Mouse (Mus musculus) kidney, adult 2 months (tissue): ENCODE data around the gene Hfe. TPM values are rescaled to one million over a fixed set of nuclear protein-coding genes. Genes with fewer than 3 reads are reported as not detected.

ENCODE experiments used
- DNase-seq: peaks from one replicate; pipeline ENCODE4 v3.0.0; 2021
- H3K27ac ChIP-seq: fragments of 200-500 bp; 2 replicates; pipeline ENCODE4 v1.5.1; 2012; ENCODE audit warnings: low read depth, low read length, control low read depth, inconsistent platforms; ENCODE audit not compliant: insufficient read depth
- H3K27me3 ChIP-seq: fragments of 200-500 bp; replicated peaks from 2 replicates; pipeline ENCODE4 v1.6.1; 2012; ENCODE audit warnings: mild to moderate bottlenecking, moderate library complexity, low read length, inconsistent platforms; ENCODE audit not compliant: control insufficient read depth, insufficient read depth
- H3K36me3 ChIP-seq: fragments of 200-500 bp; 2 replicates; pipeline ENCODE4 v1.6.1; 2012; ENCODE audit warnings: mild to moderate bottlenecking, moderate library complexity, low read length, inconsistent platforms; ENCODE audit not compliant: control insufficient read depth, insufficient read depth
- H3K4me1 ChIP-seq: fragments of 200-500 bp; 2 replicates; pipeline ENCODE4 v1.6.1; 2011; ENCODE audit warnings: low read length; ENCODE audit not compliant: control insufficient read depth, insufficient read depth
- H3K4me3 ChIP-seq: fragments of 200-500 bp; 2 replicates; pipeline ENCODE4 v1.5.1; 2011; ENCODE audit warnings: mild to moderate bottlenecking, low read depth, low read length, control low read depth; ENCODE audit not compliant: insufficient read depth
- CTCF ChIP-seq: fragments of 200-500 bp; conservative IDR thresholded peaks from 2 replicates; pipeline ENCODE4 v1.5.1; 2011; ENCODE audit warnings: low read depth, mild to moderate bottlenecking, control low read depth, low read length, moderate library complexity, mixed read lengths; ENCODE audit not compliant: insufficient read depth, insufficient read length
- POLR2A ChIP-seq: fragments of 200-500 bp; IDR thresholded peaks from one replicate; pipeline ENCODE4 v1.6.1; 2011; ENCODE audit warnings: low read depth, low read length, control low read depth
- WGBS: fragments of 180-500 bp; shearing (Covaris S2); methylation state at CpG from one replicate; pipeline ENCODE4 v1.1.7; 2018; 5-methylcytosine and 5-hydroxymethylcytosine counted together
- polyA plus RNA-seq: library from polyadenylated mRNA; depleted of rRNA; stranded (reverse); fragments of >200 nt; gene quantifications from 2 replicates; pipeline ENCODE4 v1.2.3, GENCODE M21; 2012; rRNA removed

Hfe gene
- polyA plus RNA-seq, 1 experiment = 21.4 TPM

GRCm38 (mm10) chr13:23682623-23682946 lies 28.1 kb downstream of the Hfe start:
- 89% methylated on average over 1 of the region's 1 CpGs for WGBS
- no peak overlapping the region for H3K27ac ChIP-seq
- no peak for DNase-seq
- H3K36me3 ChIP-seq = no peaks in the 10 kb centered on the region
- TF ChIP-seq POLR2A (no peak), CTCF (no peak)
- no peak overlapping the region for H3K4me3 ChIP-seq
- H3K4me1 ChIP-seq = peaks cover 3% of the 10 kb centered on the region; the same call in 1 of the 2 replicates
- H3K27me3 ChIP-seq = no peaks in the 10 kb centered on the region

GRCm38 (mm10) chr13:23681990-23682582 lies 28.6 kb downstream of the Hfe start:
- H3K27ac ChIP-seq = no peak overlapping the region
- H3K36me3 ChIP-seq = no peaks in the 10 kb centered on the region
- H3K27me3 ChIP-seq = no peaks in the 10 kb centered on the region
- 93% methylated on average over 6 of the region's 6 CpGs for WGBS
- H3K4me3 ChIP-seq = no peak overlapping the region
- no peak for DNase-seq
- peaks cover 3% of the 10 kb centered on the region; the same call in 1 of the 2 replicates for H3K4me1 ChIP-seq
- TF ChIP-seq POLR2A (no peak), CTCF (no peak)

- no peak overlapping the region for H3K4me3 ChIP-seq
- WGBS = 63% methylated on average over 3 of the region's 3 CpGs
- H3K36me3 ChIP-seq = no peaks in the 10 kb centered on the region
- TF ChIP-seq CTCF (no peak), POLR2A (no peak)
- no peak overlapping the region for H3K27ac ChIP-seq
- DNase-seq = no peak
- H3K4me1 ChIP-seq = no peaks in the 10 kb centered on the region
- H3K27me3 ChIP-seq = no peaks in the 10 kb centered on the region
Measured at GRCm38 (mm10) chr13:23662536-23662935, 48.1 kb downstream of the Hfe start.

- 41% methylated on average over 6 of the region's 6 CpGs for WGBS
- H3K27ac ChIP-seq = no peak overlapping the region
- no peaks in the 10 kb centered on the region for H3K27me3 ChIP-seq
- no peak for DNase-seq
- no peak for TF ChIP-seq POLR2A
- TF ChIP-seq CTCF = no peak
- H3K4me1 ChIP-seq = no peaks in the 10 kb centered on the region
- no peak overlapping the region for H3K4me3 ChIP-seq
- no peaks in the 10 kb centered on the region for H3K36me3 ChIP-seq
Measured at GRCm38 (mm10) chr13:23659636-23660366, 50.9 kb downstream of the Hfe start.

Other genes with a start within 250 kb of the Hfe start
- gene Btn1a1, start 245.0 kb downstream of the Hfe start, polyA plus RNA-seq = not detected in 2 replicates
- not detected in 2 replicates for gene Btn2a2, start 222.0 kb downstream of the Hfe start, polyA plus RNA-seq
- gene Hist1h4h, start 179.8 kb downstream of the Hfe start, polyA plus RNA-seq = 44.7 and 57.5 TPM in 2 replicates
- gene Hist1h2af, start 176.9 kb downstream of the Hfe start, polyA plus RNA-seq = 4.3 and 8.0 TPM in 2 replicates
- gene Hist1h3g, start 175.4 kb downstream of the Hfe start, polyA plus RNA-seq = 0.25 and 0.58 TPM in 2 replicates
- gene Hist1h2bh, start 167.5 kb downstream of the Hfe start, polyA plus RNA-seq = 0.27 and 0.36 TPM in 2 replicates
- gene Hist1h3f, start 166.8 kb downstream of the Hfe start, polyA plus RNA-seq = 0.74 and 0.87 TPM in 2 replicates
- gene Hist1h4f, start 159.2 kb downstream of the Hfe start, polyA plus RNA-seq = 1.4 and 2.5 TPM in 2 replicates
- 0.05 and 0.09 TPM in 2 replicates for gene Hist1h1d, start 157.6 kb downstream of the Hfe start, polyA plus RNA-seq
- gene Hist1h3e, start 148.5 kb downstream of the Hfe start, polyA plus RNA-seq = 3.8 and 4.3 TPM in 2 replicates
- 0.22 and 0.58 TPM in 2 replicates for gene Hist1h2ae, start 139.6 kb downstream of the Hfe start, polyA plus RNA-seq
- gene Hist1h2bg, start 139.5 kb downstream of the Hfe start, polyA plus RNA-seq = 3.1 and 4.6 TPM in 2 replicates
- 0.30 and 0.99 TPM in 2 replicates for gene Hist1h2bf, start 136.7 kb downstream of the Hfe start, polyA plus RNA-seq
- gene Hist1h2ad, start 136.5 kb downstream of the Hfe start, polyA plus RNA-seq = not detected in 2 replicates
- 0.68 and 0.88 TPM in 2 replicates for gene Hist1h3d, start 135.1 kb downstream of the Hfe start, polyA plus RNA-seq
- 3.7 and 5.4 TPM in 2 replicates for gene Hist1h4d, start 129.3 kb downstream of the Hfe start, polyA plus RNA-seq
- 1.2 TPM in 2 replicates for gene Hist1h2be, start 89.7 kb downstream of the Hfe start, polyA plus RNA-seq
- gene Hist1h1e, start 88.3 kb downstream of the Hfe start, polyA plus RNA-seq = 1.2 and 1.4 TPM in 2 replicates
- 0.43 and 0.44 TPM in 2 replicates for gene Hist1h2ac, start 26.9 kb downstream of the Hfe start, polyA plus RNA-seq
- gene Hist1h2bc, start 26.7 kb downstream of the Hfe start, polyA plus RNA-seq = 473 and 571 TPM in 2 replicates
- not detected in 2 replicates for gene Hist1h1t, start 15.0 kb downstream of the Hfe start, polyA plus RNA-seq
- 9.4 and 10.3 TPM in 2 replicates for gene Hist1h4c, start 12.4 kb downstream of the Hfe start, polyA plus RNA-seq
- 68.7 and 76.0 TPM in 2 replicates for gene Hist1h1c, start 28.0 kb upstream of the Hfe start, polyA plus RNA-seq
- 0.39 and 1.1 TPM in 2 replicates for gene Hist1h3c, start 34.7 kb upstream of the Hfe start, polyA plus RNA-seq
- 2.0 and 2.8 TPM in 2 replicates for gene Hist1h2bb, start 35.9 kb upstream of the Hfe start, polyA plus RNA-seq
- gene Hist1h2ab, start 40.3 kb upstream of the Hfe start, polyA plus RNA-seq = 1.3 and 1.5 TPM in 2 replicates
- gene Hist1h3b, start 41.4 kb upstream of the Hfe start, polyA plus RNA-seq = 0.88 and 1.4 TPM in 2 replicates
- gene Hist1h4b, start 46.2 kb upstream of the Hfe start, polyA plus RNA-seq = 3.1 and 5.3 TPM in 2 replicates
- 0.91 and 2.3 TPM in 2 replicates for gene Hist1h4a, start 50.4 kb upstream of the Hfe start, polyA plus RNA-seq
- 0.74 and 1.5 TPM in 2 replicates for gene Hist1h3a, start 51.5 kb upstream of the Hfe start, polyA plus RNA-seq
- gene Hist1h1a, start 52.8 kb upstream of the Hfe start, polyA plus RNA-seq = 0.22 TPM in 1 of 2 replicates, not detected in the other
- gene Trim38, start 59.1 kb upstream of the Hfe start, polyA plus RNA-seq = 0.05 TPM in 1 of 2 replicates, not detected in the other
- gene Slc17a2, start 96.1 kb upstream of the Hfe start, polyA plus RNA-seq = 6.9 and 13.7 TPM in 2 replicates
- 142 and 150 TPM in 2 replicates for gene Slc17a3, start 128.6 kb upstream of the Hfe start, polyA plus RNA-seq
- 284 and 312 TPM in 2 replicates for gene Slc17a1, start 156.9 kb upstream of the Hfe start, polyA plus RNA-seq
- 2.6 and 2.8 TPM in 2 replicates for gene Slc17a4, start 204.2 kb upstream of the Hfe start, polyA plus RNA-seq
- 0.33 and 0.41 TPM in 2 replicates for gene Hist1h2ba, start 223.3 kb upstream of the Hfe start, polyA plus RNA-seq
- not detected in 2 replicates for gene Hist1h2aa, start 223.6 kb upstream of the Hfe start, polyA plus RNA-seq